Mouse (Mus musculus): ENCODE measurements around the gene Kcnab2. TPM values are rescaled to one million over a fixed set of nuclear protein-coding genes. Genes with fewer than 3 reads are reported as not detected.
A peak's percentile ranks its signal among the peaks of the same experiment; 100 is the strongest.

The Kcnab2 gene
- polyA plus RNA-seq, 1 experiment from 2014 or later: 9.2 TPM

DNA sequence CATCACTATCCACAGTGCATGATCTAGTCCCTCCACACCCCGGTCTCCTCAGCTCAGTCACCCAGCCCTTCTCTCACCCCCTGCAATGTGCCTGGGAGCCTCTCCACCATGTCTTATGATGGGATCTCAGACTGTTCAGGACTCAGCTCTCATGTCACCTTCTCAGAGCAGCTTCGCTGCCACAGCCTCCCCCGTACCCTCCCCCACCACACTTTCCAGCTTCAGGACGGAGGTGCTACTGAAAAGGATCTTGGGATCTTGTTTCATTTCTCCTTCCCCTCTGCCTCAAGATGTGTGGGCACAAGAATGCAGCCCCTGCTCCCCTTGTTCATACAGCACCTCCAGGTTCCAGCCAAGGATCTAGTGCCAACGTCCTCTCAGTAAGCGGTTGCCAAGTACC lies 54.1 kb downstream of the Kcnab2 start:
- 87% methylated on average over 6 of the region's 6 CpGs for WGBS
- H3K4me3 ChIP-seq: no peak overlapping the region

DNA sequence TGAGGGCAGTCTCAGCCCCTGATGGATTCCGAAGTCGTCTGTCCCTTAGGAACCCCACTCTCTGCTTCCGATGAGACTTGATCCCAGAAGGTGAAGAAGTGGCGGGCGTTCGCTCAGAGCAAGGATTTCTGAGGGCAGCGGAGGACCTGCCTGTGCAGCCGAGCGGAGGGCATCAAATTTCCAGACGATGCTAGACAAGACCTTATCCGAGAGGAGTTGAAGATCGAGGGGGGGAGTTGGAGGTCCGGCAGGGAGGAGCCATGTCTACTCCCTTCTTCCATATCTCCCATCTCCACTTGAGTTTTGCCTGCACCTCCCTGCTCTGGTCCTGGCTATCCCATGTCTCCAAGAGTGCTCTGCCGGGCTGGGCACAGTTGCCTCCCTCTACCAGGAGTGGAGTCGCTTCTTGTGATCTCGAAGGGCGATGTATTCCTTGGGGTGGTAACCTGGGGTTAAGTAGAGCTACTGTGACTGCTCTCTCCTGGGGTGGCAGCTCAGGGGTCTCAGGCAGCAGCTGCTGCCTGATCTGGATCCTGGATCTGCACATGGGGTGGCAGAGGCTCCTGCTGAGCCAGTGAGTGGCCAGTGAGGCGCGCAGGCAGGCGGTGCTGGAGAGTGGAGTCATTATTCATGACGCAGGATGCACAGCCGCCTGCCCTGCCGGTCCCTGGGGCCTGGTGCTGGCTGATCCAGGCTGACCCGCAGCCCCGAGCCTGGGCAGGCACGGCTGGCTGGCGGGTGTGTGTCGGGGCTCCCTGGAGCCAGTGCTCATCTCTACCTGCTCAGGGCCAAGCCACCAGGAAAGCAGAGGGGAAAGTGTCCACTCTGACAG lies 59.2 kb downstream of the Kcnab2 start:
- H3K27me3 ChIP-seq: peaks cover 13% of the 10 kb centered on the region
- ATAC-seq (ENCODE audit: insufficient number of reproducible peaks, insufficient read depth, low FRiP score, low TSS enrichment, low read depth): no peak
- no peak overlapping the region for H3K4me3 ChIP-seq
- no peak overlapping the region for H3K4me2 ChIP-seq
- no peaks in the 10 kb centered on the region for H3K9me3 ChIP-seq
- H3K27ac ChIP-seq: no peak overlapping the region
- peaks cover 5% of the 10 kb centered on the region for H3K4me1 ChIP-seq
- WGBS: 27% methylated on average over 28 of the region's 28 CpGs
- H3K36me3 ChIP-seq: no peaks in the 10 kb centered on the region
- no peak overlapping the region for H3K9ac ChIP-seq

More for the DNA sequence above, 54.1 kb downstream of the Kcnab2 start:
- H3K27me3 ChIP-seq: peaks cover 6% of the 10 kb centered on the region
- no peak overlapping the region for H3K4me2 ChIP-seq
- no peaks in the 10 kb centered on the region for H3K36me3 ChIP-seq
- H3K27ac ChIP-seq: no peak overlapping the region
- peaks cover 3% of the 10 kb centered on the region for H3K4me1 ChIP-seq
- no peak for ATAC-seq (ENCODE audit: insufficient number of reproducible peaks, insufficient read depth, low FRiP score, low TSS enrichment, low read depth)
- H3K9me3 ChIP-seq: no peaks in the 10 kb centered on the region
- H3K9ac ChIP-seq: no peak overlapping the region

DNA sequence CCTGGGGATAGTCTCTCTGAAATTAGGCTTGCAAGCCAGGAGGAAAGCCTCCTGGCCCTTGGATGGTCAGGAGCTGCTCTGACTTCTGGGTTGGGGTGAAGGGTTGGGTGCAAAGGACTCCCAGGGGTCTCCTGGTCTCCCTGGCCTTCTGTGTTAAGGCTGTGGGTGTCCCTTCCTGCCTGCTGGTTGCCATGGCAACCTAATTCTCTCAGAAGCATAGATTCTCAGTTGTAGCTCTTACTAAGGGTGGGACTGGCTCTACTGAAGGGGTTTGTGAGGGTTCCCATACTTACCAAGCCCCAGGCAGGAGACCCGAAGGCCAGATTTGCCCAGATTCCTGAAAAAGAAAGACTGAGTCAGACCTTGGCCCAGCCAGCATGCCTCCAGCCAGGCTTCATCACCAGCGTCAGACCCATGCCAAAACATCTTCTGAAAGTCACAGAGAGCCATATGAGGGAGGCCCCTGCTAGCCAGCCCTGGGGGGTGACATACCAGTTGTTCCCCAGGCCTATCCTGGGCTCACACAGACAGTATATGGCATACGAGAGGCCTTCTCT lies 65.1 kb downstream of the Kcnab2 start:
- Histone ChIP-seq H3K27ac (no peak overlapping the region), H3K9ac (no peak overlapping the region), H3K4me1 (no peaks in the 10 kb centered on the region), H3K27me3 (no peaks in the 10 kb centered on the region), H3K4me2 (no peak overlapping the region), H3K9me3 (no peaks in the 10 kb centered on the region), H3K36me3 (no peaks in the 10 kb centered on the region), H3K4me3 (no peak overlapping the region)
- 80% methylated on average over 3 of the region's 3 CpGs for WGBS
- no peak for ATAC-seq (ENCODE audit: insufficient number of reproducible peaks, insufficient read depth, low FRiP score, low TSS enrichment, low read depth)

DNA sequence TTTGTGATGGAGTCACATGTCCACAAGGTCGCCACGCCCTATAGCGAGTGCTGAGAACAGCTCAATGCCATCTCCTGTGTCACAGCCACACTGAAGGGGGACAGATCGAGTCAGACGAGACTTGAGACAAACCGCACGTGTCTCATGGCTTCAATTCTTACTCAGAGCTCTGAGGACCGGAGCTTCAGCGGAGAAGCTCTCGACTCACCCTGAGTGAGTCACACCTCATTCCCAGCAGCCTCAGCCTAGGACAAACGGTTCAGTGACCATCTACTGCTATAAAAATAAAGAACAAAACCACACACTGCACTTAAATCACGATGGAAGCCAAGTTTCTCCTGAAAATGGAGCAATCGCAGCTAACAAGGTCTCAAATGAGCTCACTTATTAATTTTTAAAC lies 66.7 kb downstream of the Kcnab2 start:
- no peak overlapping the region for H3K9ac ChIP-seq
- H3K9me3 ChIP-seq: no peaks in the 10 kb centered on the region
- peaks cover 8% of the 10 kb centered on the region for H3K4me1 ChIP-seq
- 77% methylated on average over 13 of the region's 13 CpGs for WGBS
- ATAC-seq (ENCODE audit: insufficient number of reproducible peaks, insufficient read depth, low FRiP score, low TSS enrichment, low read depth): no peak
- H3K36me3 ChIP-seq: no peaks in the 10 kb centered on the region
- H3K27me3 ChIP-seq: no peaks in the 10 kb centered on the region
- H3K27ac ChIP-seq: no peak overlapping the region
- no peak overlapping the region for H3K4me3 ChIP-seq
- no peak overlapping the region for H3K4me2 ChIP-seq

DNA sequence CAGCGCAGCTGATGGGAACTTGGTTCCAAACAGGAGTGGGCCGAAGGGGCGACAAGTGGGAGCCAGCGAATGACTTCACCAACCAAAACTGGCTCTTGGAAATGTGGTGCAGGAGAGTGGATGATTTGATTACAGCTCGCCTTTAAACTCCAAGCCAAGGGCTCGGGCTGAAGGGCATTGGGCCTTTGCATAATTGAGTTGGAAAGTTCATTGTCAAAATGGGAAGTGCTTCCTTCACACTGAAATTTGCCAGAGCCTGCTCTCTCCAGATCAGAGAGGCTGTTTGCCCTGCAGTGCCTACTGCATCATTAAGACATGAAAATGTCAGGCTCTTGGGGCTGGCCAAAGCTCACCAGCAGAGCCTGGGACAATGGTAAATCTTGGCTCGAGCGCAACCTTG lies 71.1 kb downstream of the Kcnab2 start:
- Histone ChIP-seq H3K27me3 (no peaks in the 10 kb centered on the region), H3K4me2 (no peak overlapping the region), H3K9ac (no peak overlapping the region), H3K4me3 (no peak overlapping the region), H3K9me3 (no peaks in the 10 kb centered on the region), H3K36me3 (no peaks in the 10 kb centered on the region), H3K4me1 (peaks cover 36% of the 10 kb centered on the region), H3K27ac (no peak overlapping the region)
- ATAC-seq (ENCODE audit: insufficient number of reproducible peaks, insufficient read depth, low FRiP score, low TSS enrichment, low read depth): no peak
- 68% methylated on average over 8 of the region's 8 CpGs for WGBS

DNA sequence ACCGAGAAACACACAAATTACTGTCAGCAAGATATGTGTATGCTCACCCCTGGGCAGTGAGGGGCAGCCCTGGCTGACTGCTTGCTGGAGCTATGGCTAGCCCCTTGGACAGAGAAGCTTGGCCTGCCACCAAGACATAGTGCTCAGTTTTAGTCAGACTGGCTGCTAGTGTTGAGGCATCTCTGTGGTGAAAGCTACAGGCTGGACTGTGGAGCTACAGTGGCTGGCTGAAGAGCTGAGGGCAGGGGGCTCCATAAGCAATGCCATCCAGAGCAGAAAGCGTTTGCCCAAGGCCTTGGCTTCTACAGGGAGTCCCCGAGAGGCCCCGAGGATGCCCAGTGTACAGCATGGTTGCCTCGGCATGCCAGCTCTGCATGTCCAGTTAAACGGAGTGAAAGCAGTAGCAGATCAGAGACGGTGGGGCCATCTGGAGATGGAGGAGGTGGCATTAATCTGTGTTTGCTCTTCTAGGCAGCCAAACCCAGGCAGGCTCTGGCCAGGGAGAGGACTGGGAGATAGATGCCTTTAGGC lies 71.9 kb downstream of the Kcnab2 start:
- Histone ChIP-seq H3K9me3 (no peaks in the 10 kb centered on the region), H3K4me3 (no peak overlapping the region), H3K36me3 (no peaks in the 10 kb centered on the region), H3K27ac (peak overlapping the region; percentile 77), H3K9ac (0 out of 2 replicates have a peak overlapping the region, but pooled peaks have one; percentile 21), H3K4me1 (peaks cover 36% of the 10 kb centered on the region), H3K27me3 (no peaks in the 10 kb centered on the region), H3K4me2 (no peak overlapping the region)
- no peak for ATAC-seq (ENCODE audit: insufficient number of reproducible peaks, insufficient read depth, low FRiP score, low TSS enrichment, low read depth)
- 73% methylated on average over 7 of the region's 7 CpGs for WGBS

DNA sequence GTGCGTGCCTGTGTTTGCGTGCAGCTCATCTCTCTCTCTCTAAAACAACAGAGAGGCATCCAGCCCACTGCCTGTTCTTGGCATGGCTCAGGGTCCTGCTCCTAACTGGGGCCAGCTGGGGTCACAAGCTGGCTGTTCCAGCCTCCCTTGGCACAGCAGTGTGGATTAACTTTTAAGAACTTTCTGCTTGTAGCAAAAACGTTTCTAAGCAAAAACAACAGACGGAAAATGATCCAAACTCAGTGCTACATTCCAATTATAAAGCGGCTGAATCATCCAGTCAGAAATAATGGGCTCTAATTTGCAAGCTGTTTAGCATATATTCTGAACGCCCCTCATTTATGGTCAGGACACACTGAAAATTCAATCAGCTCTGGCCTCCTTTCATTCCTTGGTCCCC lies 72.5 kb downstream of the Kcnab2 start:
- no peaks in the 10 kb centered on the region for H3K9me3 ChIP-seq
- no peak overlapping the region for H3K9ac ChIP-seq
- H3K27ac ChIP-seq: peak overlapping the region; percentile 77
- ATAC-seq (ENCODE audit: insufficient number of reproducible peaks, insufficient read depth, low FRiP score, low TSS enrichment, low read depth): no peak
- no peaks in the 10 kb centered on the region for H3K27me3 ChIP-seq
- H3K4me1 ChIP-seq: peaks cover 36% of the 10 kb centered on the region
- no peak overlapping the region for H3K4me3 ChIP-seq
- WGBS: 53% methylated on average over 6 of the region's 6 CpGs
- H3K36me3 ChIP-seq: no peaks in the 10 kb centered on the region
- 0 out of 2 replicates have a peak overlapping the region, but pooled peaks have one; percentile 7 for H3K4me2 ChIP-seq

DNA sequence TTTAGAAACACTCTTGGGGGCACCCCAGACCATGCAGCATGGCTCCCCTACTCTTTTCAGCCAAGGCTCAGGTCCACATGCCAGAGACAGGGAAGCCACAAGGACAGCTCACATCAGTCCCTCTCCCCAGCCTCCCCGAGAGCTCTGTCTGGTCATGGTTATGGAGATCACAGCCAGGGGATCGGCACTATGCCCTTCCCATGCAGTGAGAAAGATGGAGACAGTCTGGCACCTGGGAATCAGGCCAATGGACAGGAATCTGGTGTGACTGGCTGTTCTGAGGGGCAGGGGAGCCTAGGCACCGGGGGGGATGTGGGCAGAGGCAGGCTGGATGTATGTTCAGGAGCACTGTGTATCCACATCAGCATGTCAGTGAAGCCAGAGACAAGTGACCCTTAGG lies 78.7 kb downstream of the Kcnab2 start:
- 59% methylated on average over 3 of the region's 3 CpGs for WGBS
- H3K4me1 ChIP-seq: peaks cover 7% of the 10 kb centered on the region
- H3K4me2 ChIP-seq: no peak overlapping the region
- no peak overlapping the region for H3K4me3 ChIP-seq
- no peak overlapping the region for H3K27ac ChIP-seq
- H3K9ac ChIP-seq: no peak overlapping the region
- no peaks in the 10 kb centered on the region for H3K36me3 ChIP-seq
- ATAC-seq (ENCODE audit: insufficient number of reproducible peaks, insufficient read depth, low FRiP score, low TSS enrichment, low read depth): no peak
- H3K9me3 ChIP-seq: no peaks in the 10 kb centered on the region
- H3K27me3 ChIP-seq: no peaks in the 10 kb centered on the region

DNA sequence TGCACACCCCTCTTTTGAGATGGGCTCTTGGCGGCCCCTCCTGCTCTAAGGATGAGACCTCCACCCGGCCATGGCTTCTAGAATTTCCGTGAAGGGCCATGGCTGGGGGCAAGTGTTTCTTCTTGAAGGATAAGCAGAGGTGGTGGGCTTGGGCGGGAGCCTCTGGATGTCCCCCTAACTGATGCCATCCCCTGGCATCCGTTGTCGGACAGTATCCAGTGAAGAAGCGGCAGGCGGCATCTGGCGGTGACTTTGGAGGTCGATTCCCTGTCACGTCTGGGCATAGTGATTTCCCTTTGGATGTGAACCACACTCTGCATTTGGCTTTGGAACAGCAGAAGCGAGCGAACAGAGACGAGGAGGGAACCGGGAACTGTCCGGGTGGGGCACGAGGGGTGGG lies 85.0 kb downstream of the Kcnab2 start:
- H3K27ac ChIP-seq: no peak overlapping the region
- H3K27me3 ChIP-seq: no peaks in the 10 kb centered on the region
- H3K4me2 ChIP-seq: no peak overlapping the region
- H3K4me1 ChIP-seq: no peaks in the 10 kb centered on the region
- no peak overlapping the region for H3K4me3 ChIP-seq
- no peaks in the 10 kb centered on the region for H3K36me3 ChIP-seq
- H3K9me3 ChIP-seq: no peaks in the 10 kb centered on the region
- no peak for ATAC-seq (ENCODE audit: insufficient number of reproducible peaks, insufficient read depth, low FRiP score, low TSS enrichment, low read depth)
- WGBS: 83% methylated on average over 17 of the region's 17 CpGs
- H3K9ac ChIP-seq: no peak overlapping the region

DNA sequence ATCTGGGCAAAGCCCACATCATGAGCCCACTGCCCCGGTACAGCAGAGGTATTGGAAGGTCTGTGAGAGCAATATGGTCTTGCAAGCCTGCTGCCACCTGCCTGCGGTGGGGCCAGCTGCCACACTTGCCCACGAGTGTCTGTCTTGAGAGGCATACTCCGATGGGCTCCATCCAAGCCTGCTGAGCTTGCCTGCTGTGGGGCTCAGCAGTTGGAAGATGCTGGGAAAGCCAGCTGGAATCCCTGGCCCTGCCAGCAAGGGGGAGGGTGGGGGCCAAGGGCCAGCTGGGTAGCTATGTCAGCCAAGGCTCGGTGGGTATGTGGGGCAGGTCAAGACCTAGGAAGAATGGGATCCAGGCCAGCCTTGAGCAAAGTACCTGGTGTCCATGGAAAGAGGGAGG lies 85.5 kb downstream of the Kcnab2 start:
- WGBS: 77% methylated on average over 5 of the region's 5 CpGs
- Histone ChIP-seq H3K9me3 (no peaks in the 10 kb centered on the region), H3K9ac (no peak overlapping the region), H3K27me3 (no peaks in the 10 kb centered on the region), H3K4me2 (no peak overlapping the region), H3K4me1 (no peaks in the 10 kb centered on the region), H3K36me3 (no peaks in the 10 kb centered on the region), H3K4me3 (no peak overlapping the region), H3K27ac (no peak overlapping the region)
- ATAC-seq (ENCODE audit: insufficient number of reproducible peaks, insufficient read depth, low FRiP score, low TSS enrichment, low read depth): no peak

DNA sequence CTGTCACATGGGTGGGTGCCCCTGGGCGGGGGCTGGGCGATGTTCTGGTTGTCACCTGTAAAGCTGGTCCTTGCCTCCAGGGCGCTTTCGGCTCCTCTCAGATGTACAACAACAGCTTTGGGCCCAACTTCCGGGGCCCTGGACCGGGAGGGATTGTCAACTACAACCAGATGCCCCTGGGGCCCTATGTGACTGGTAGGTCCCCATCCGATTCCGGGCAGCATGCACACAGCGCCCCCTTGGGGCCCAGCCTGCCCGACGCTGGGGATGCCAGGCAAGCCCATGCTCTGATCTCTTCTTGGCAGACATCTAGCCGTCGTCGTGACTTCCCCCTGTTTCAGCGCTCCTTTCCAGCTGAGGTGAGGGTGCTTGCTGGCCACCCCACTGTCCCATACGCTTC lies 92.0 kb downstream of the Kcnab2 start:
- WGBS: 61% methylated on average over 16 of the region's 16 CpGs
- H3K4me1 ChIP-seq: no peaks in the 10 kb centered on the region
- H3K27me3 ChIP-seq: no peaks in the 10 kb centered on the region
- H3K27ac ChIP-seq: no peak overlapping the region
- H3K9me3 ChIP-seq: no peaks in the 10 kb centered on the region
- H3K36me3 ChIP-seq: no peaks in the 10 kb centered on the region
- no peak for ATAC-seq (ENCODE audit: insufficient number of reproducible peaks, insufficient read depth, low FRiP score, low TSS enrichment, low read depth)
- H3K9ac ChIP-seq: no peak overlapping the region
- H3K4me2 ChIP-seq: no peak overlapping the region
- no peak overlapping the region for H3K4me3 ChIP-seq

Data from embryonic facial prominence, embryonic 13.5 days (tissue).